Mouse (Mus musculus) CH12.LX (cell line): ENCODE measurements around the gene Pon1. TPM values are rescaled to one million over a fixed set of nuclear protein-coding genes. Genes with fewer than 3 reads are reported as not detected.

ENCODE experiments used
- DNase-seq: peaks from one replicate; pipeline ENCODE4 v3.0.0-alpha.2; 2013; ENCODE audit errors: extremely low read depth
- H3K27ac ChIP-seq: 2 replicates; pipeline ENCODE4 v1.5.1; 2012; ENCODE audit warnings: low read depth, mild to moderate bottlenecking, control low read depth, moderate library complexity; ENCODE audit not compliant: insufficient read depth
- H3K27me3 ChIP-seq: replicated peaks from 2 replicates; pipeline ENCODE3; 2012; ENCODE audit warnings: inconsistent platforms
- H3K36me3 ChIP-seq, 2 experiments: replicated peaks in 1 of 2; 2 replicates each; pipeline versions ENCODE3 to v1.6.1; 2012; ENCODE audit warnings: inconsistent platforms in 1 of 2, low read length in 1 of 2, mild to moderate bottlenecking in 1 of 2, mixed read lengths in 1 of 2, moderate library complexity in 1 of 2; ENCODE audit not compliant: control insufficient read depth in 1 of 2, insufficient read depth in 1 of 2
- H3K4me1 ChIP-seq, 2 experiments: 2 replicates each; pipeline ENCODE4 v1.6.1; 2012; ENCODE audit warnings: inconsistent platforms in 1 of 2, moderate library complexity in 1 of 2; ENCODE audit not compliant: insufficient read depth in 2 of 2, control insufficient read depth in 1 of 2
- H3K4me2 ChIP-seq: 2 replicates; pipeline ENCODE4 v1.6.1; 2012; ENCODE audit warnings: low read depth, mild to moderate bottlenecking, control low read depth; ENCODE audit not compliant: poor library complexity, insufficient read depth, severe bottlenecking
- H3K4me3 ChIP-seq, 3 experiments: fragments of 150-350 bp in 1 of 3; sonication (generic) in 1 of 3; replicated peaks in 1 of 3; 2 replicates each; pipeline versions ENCODE3 to v1.5.1; 2011 to 2012; ENCODE audit warnings: low read depth in 2 of 3, low read length in 2 of 3, mild to moderate bottlenecking in 2 of 3, moderate library complexity in 2 of 3, control low read depth in 1 of 3, improper control_type of control experiment in 1 of 3, inconsistent platforms in 1 of 3, mixed read lengths in 1 of 3; ENCODE audit not compliant: poor library complexity in 1 of 3
- H3K79me2 ChIP-seq: replicated peaks from 2 replicates; pipeline ENCODE4 v1.6.1; 2012; ENCODE audit warnings: mild to moderate bottlenecking, moderate library complexity; ENCODE audit not compliant: control insufficient read depth, poor library complexity, insufficient read depth, severe bottlenecking; ENCODE audit errors: extremely low read depth
- H3K9ac ChIP-seq: 2 replicates; pipeline ENCODE4 v1.6.1; 2012; ENCODE audit warnings: low read depth, mild to moderate bottlenecking, control low read depth, moderate library complexity; ENCODE audit not compliant: insufficient read depth
- H3K9me3 ChIP-seq: replicated peaks from 2 replicates; pipeline ENCODE3; 2012; ENCODE audit warnings: low read length, inconsistent platforms, mixed read lengths
- BHLHE40 ChIP-seq: IDR thresholded peaks from 2 replicates; pipeline ENCODE4 v1.6.1; 2011; ENCODE audit warnings: mild to moderate bottlenecking, low read depth, low read length, improper control_type of control experiment
- CTCF ChIP-seq, 2 experiments: IDR thresholded peaks in 1 of 2; conservative IDR thresholded peaks in 1 of 2; 2 replicates each; pipeline ENCODE4 v1.5.1; 2011 to 2012; ENCODE audit warnings: low read depth in 2 of 2, low read length in 2 of 2, improper control_type of control experiment in 1 of 2, inconsistent platforms in 1 of 2, mild to moderate bottlenecking in 1 of 2, moderate library complexity in 1 of 2
- E2F4 ChIP-seq: IDR thresholded peaks from 2 replicates; pipeline ENCODE4 v1.6.1; 2011; ENCODE audit warnings: low read depth, low read length, improper control_type of control experiment; ENCODE audit not compliant: insufficient replicate concordance
- ELF1 ChIP-seq: IDR thresholded peaks from 2 replicates; pipeline ENCODE4 v1.6.1; 2014; ENCODE audit warnings: low read depth, mild to moderate bottlenecking, inconsistent platforms, low read length, improper control_type of control experiment
- GABPA ChIP-seq: IDR thresholded peaks from 2 replicates; pipeline ENCODE4 v1.6.1; 2012; ENCODE audit warnings: low read depth, low read length, improper control_type of control experiment, inconsistent platforms; ENCODE audit not compliant: insufficient replicate concordance
- HCFC1 ChIP-seq: IDR thresholded peaks from 2 replicates; pipeline ENCODE4 v1.6.1; 2012; ENCODE audit warnings: low read depth, mild to moderate bottlenecking, inconsistent platforms, low read length, improper control_type of control experiment
- JUN ChIP-seq: IDR thresholded peaks from 2 replicates; pipeline ENCODE4 v1.6.1; 2011; ENCODE audit warnings: low read depth, mild to moderate bottlenecking, low read length, improper control_type of control experiment, moderate library complexity; ENCODE audit not compliant: insufficient read depth
- MAFK ChIP-seq: IDR thresholded peaks from 2 replicates; pipeline ENCODE4 v1.6.1; 2011; ENCODE audit warnings: low read length, improper control_type of control experiment; ENCODE audit not compliant: insufficient replicate concordance
- MXI1 ChIP-seq: IDR thresholded peaks from 2 replicates; pipeline ENCODE4 v1.6.1; 2011; ENCODE audit warnings: mild to moderate bottlenecking, low read depth, low read length, improper control_type of control experiment
- MYC ChIP-seq: IDR thresholded peaks from 2 replicates; pipeline ENCODE4 v1.6.1; 2011; ENCODE audit warnings: low read depth, mild to moderate bottlenecking, improper control_type of control experiment, low read length
- PAX5 ChIP-seq: IDR thresholded peaks from 2 replicates; pipeline ENCODE4 v1.6.1; 2012; ENCODE audit warnings: low read length, inconsistent platforms, mixed read lengths
- RAD21 ChIP-seq: IDR thresholded peaks from 2 replicates; pipeline ENCODE4 v1.6.1; 2011; ENCODE audit warnings: low read depth, mild to moderate bottlenecking, low read length, improper control_type of control experiment, moderate library complexity
- UBTF ChIP-seq: IDR thresholded peaks from 2 replicates; pipeline ENCODE4 v1.6.1; 2012; ENCODE audit warnings: low read depth, mild to moderate bottlenecking, inconsistent platforms, low read length, improper control_type of control experiment, moderate library complexity
- ZC3H11A ChIP-seq: IDR thresholded peaks from 2 replicates; pipeline ENCODE4 v1.6.1; 2012; ENCODE audit warnings: low read depth, mild to moderate bottlenecking, inconsistent platforms, low read length, improper control_type of control experiment
- ZKSCAN1 ChIP-seq: IDR thresholded peaks from 2 replicates; pipeline ENCODE4 v1.6.1; 2012; ENCODE audit warnings: low read depth, inconsistent platforms, low read length, improper control_type of control experiment, borderline replicate concordance
- ZNF384 ChIP-seq: IDR thresholded peaks from 2 replicates; pipeline ENCODE4 v1.6.1; 2012; ENCODE audit warnings: low read depth, low read length, improper control_type of control experiment, inconsistent platforms
- dilution Hi-C: fragments of 300-500 bp; cut with MboI; formaldehyde crosslinking; loops from 2 replicates; pipeline ENCODE4 v1.14.3; 2020; ENCODE audit warnings: low sequenced_read_pairs; ENCODE audit not compliant: extremely low pct_unique_long_range_greater_than_20kb, extremely low pct_ligation_motif_present
- in situ Hi-C: fragments of 300-500 bp; cut with MboI; formaldehyde crosslinking; loops from 3 replicates; pipeline ENCODE4 v1.14.3; 2019; ENCODE audit warnings: low sequenced_read_pairs, low pct_ligation_motif_present, low pct_unique_long_range_greater_than_20kb, mixed read lengths
- polyA plus RNA-seq: library from polyadenylated mRNA; unstranded; fragments of >175 nt; gene quantifications from 2 replicates; pipeline ENCODE4 v1.2.1, GENCODE M21; 2012; ENCODE audit warnings: low read depth; ENCODE audit not compliant: insufficient read length
- total RNA-seq, 2 experiments: library from RNA; depleted of rRNA; stranded (reverse); fragments of 300-350 nt in 1 of 2; fragments of >200 nt in 1 of 2; gene quantifications; 2 replicates each; pipeline ENCODE4 v1.2.3; 2012 to 2014

Pon1 gene
- total and polyA plus RNA-seq, 3 experiments: not detected

DNA sequence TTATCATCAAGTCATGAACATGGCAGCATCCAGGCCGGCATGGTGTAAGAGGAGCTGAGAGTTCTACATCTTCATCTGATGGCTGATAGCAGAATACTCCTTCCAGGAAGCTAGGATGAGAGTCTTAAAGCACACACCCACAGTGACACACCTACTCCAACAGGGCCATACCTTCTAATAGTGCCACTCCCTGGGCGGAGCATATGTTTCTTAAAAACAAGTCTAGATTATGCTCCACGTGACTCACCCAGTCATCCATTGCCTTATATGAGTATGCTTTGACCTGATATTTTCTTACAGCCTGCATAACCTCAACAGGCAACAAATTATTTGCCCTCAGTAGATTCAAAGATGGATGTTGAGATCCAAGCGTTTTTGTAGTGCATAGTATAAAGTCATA is 24.4 kb upstream of the Pon1 start:
- Histone ChIP-seq H3K36me3 (peaks cover 7 to 42% of the 10 kb centered on the region in 2 experiments), H3K4me3 (no peak overlapping the region), H3K9me3 (no peaks in the 10 kb centered on the region), H3K4me1 (no peaks in the 10 kb centered on the region), H3K27me3 (no peaks in the 10 kb centered on the region), H3K79me2 (no peaks in the 10 kb centered on the region), H3K27ac (no peak overlapping the region), H3K4me2 (no peak overlapping the region), H3K9ac (no peak overlapping the region)
- dilution Hi-C loops (no loop called here), in situ Hi-C loops (no loop called here)
- no peak for DNase-seq
- TF ChIP-seq ZC3H11A: no peak
- TF ChIP-seq JUN: no peak
- TF ChIP-seq PAX5: no peak
- no peak for TF ChIP-seq CTCF (conservative IDR thresholded peaks at IDR 0.05 in 1 of 2, IDR thresholded peaks at IDR 0.05 in 1 of 2; ENCODE audit: low read depth in 2 of 2, low read length in 2 of 2)
- TF ChIP-seq GABPA: no peak
- no peak for TF ChIP-seq RAD21
- no peak for TF ChIP-seq ZNF384
- no peak for TF ChIP-seq HCFC1
- TF ChIP-seq MYC: no peak
- TF ChIP-seq MXI1: no peak

DNA sequence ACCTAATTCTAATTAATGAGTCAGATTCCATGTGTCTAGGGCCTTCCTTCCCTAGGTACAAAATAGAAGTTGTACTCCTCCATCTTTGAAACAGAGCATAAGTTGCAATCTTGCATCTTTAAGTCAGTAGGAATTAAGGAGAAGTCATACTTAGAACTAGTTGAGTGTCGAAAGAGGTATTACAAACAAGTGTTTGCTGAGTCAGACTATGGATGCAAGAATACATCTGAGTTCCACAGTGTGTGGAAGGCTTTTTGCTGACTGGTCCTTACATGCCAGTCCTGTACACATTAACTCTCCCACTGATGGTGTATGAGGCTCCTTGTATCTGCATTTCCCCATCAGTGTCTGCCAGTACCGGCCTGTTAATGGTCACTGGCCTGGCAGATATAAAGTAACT is 14.1 kb upstream of the Pon1 start:
- dilution Hi-C loops: no loop called here
- H3K27me3 ChIP-seq: no peaks in the 10 kb centered on the region
- TF ChIP-seq MAFK: no peak
- TF ChIP-seq PAX5: no peak
- no peak for TF ChIP-seq E2F4
- H3K4me2 ChIP-seq: no peak overlapping the region
- H3K9ac ChIP-seq: no peak overlapping the region
- no peak overlapping the region for H3K4me3 ChIP-seq
- in situ Hi-C loops: no loop called here
- no peaks in the 10 kb centered on the region for H3K36me3 ChIP-seq
- H3K9me3 ChIP-seq: no peaks in the 10 kb centered on the region
- no peaks in the 10 kb centered on the region for H3K4me1 ChIP-seq
- DNase-seq: no peak
- no peaks in the 10 kb centered on the region for H3K79me2 ChIP-seq
- H3K27ac ChIP-seq: no peak overlapping the region

DNA sequence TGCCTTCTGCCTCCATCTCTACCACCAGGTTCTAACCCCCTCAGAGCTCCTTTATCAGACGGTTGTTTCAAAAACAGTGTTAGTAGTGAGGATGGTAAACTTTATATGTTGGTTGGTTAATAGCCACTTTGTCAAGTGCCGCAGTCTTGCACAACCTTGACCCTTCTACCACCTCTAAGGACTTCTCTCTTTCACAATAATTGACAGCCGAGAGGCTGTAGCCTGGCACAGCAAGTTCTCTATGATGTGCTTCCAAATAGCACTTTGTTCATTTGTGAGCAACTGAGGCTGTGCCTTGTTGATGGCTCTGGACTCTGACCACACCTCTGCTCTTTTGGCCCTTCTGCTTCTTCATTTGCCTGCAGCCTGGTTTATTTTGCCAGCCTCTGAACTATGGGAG is 6.2 kb upstream of the Pon1 start:
- no peaks in the 10 kb centered on the region for H3K9me3 ChIP-seq
- H3K4me3 ChIP-seq: no peak overlapping the region
- H3K9ac ChIP-seq: no peak overlapping the region
- H3K4me1 ChIP-seq: peaks cover 0 to 4% of the 10 kb centered on the region in 2 experiments; a peak in 1 of 4 replicates
- no peak overlapping the region for H3K4me2 ChIP-seq
- DNase-seq: no peak
- in situ Hi-C loops: no loop called here
- H3K79me2 ChIP-seq: no peaks in the 10 kb centered on the region
- H3K27me3 ChIP-seq: no peaks in the 10 kb centered on the region
- no peak for TF ChIP-seq ZKSCAN1
- no peak for TF ChIP-seq JUN
- no peak for TF ChIP-seq ELF1
- no peak for TF ChIP-seq BHLHE40
- no peak for TF ChIP-seq UBTF
- no peak for TF ChIP-seq CTCF (conservative IDR thresholded peaks at IDR 0.05 in 1 of 2, IDR thresholded peaks at IDR 0.05 in 1 of 2; ENCODE audit: low read depth in 2 of 2, low read length in 2 of 2)
- TF ChIP-seq, all 38 proteins: peak for 0
- Histone ChIP-seq H3K27ac (no peak overlapping the region), H3K36me3 (no peaks in the 10 kb centered on the region)
- dilution Hi-C loops: no loop called here
